Mouse (Mus musculus): Measurements from ENCODE around the gene Tmem245. TPM values are rescaled to one million over a fixed set of nuclear protein-coding genes. Genes with fewer than 3 reads are reported as not detected.

Tmem245 gene
- 2.3 TPM for polyA plus RNA-seq (2017; shearing (Covaris generic))

GRCm38 (mm10) chr4:56946641-56947640 is at the start of gene Tmem245:
TSS of gene Tmem245 (minus strand) at chr4:56947437.

DNA sequence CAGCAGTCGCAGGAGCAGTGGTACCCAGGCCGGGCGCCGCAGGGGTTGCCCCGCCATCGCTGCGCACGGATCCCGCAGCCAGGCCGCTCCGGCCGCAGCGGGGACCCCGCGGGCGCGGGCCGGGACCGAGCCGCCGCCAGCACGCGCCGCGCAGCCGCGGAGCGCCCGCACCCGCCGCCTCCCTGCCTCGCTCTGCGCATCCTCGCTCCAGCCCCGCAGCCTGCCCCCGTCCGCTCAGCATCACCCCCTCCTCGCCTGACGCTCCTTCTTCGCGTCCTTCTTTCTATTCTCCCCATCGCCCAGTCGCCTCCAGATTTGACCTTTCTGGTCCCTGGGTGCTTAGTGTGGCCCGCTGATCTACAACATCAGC is 43.0 kb upstream of the Tmem245 start, which contains the start of gene Frrs1l:
Gene Frrs1l (minus strand): TSS at position 177 of the 370 bp plus-strand sequence.

DNA sequence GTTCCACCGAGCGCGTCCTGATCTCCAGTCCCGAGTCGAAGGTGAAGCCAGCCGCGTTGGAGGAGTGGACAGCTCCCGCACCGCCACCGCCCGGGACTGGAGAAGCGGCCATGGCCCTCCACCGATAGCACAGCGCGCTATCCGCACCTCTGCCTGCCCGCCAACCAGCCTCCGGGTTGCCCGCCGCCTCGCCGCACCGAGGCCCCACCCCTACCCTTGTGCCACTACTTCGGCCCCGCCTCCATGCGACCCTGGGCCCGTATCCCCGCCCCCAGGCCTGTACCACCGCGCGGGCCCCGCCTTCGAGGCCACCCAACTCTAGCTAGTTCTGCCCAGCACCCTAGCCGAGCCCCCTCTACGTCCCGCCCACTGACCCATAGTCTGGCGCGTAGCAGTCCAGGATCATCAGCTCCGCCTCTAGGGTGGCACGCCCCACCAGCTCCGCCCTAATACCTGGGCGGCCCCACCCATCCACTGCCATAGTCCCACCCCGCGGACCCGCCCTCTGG is 82.2 kb downstream of the Tmem245 start, which contains the start of gene Ctnnal1:
Gene Ctnnal1 (minus strand): TSS at position 186 of the 509 bp plus-strand sequence.

Other genes starting within 250 kb of the Tmem245 start
- not detected for gene Gm26657, start 207.4 kb downstream of the Tmem245 start, polyA plus RNA-seq (2017; shearing (Covaris generic))
- not detected for gene Actl7b, start 206.0 kb downstream of the Tmem245 start, polyA plus RNA-seq (2017; shearing (Covaris generic))
- gene Actl7a, start 204.0 kb downstream of the Tmem245 start, polyA plus RNA-seq (2017; shearing (Covaris generic)): not detected
- 45.6 TPM for gene Elp1, start 145.1 kb downstream of the Tmem245 start, polyA plus RNA-seq (2017; shearing (Covaris generic))
- 24.6 TPM for gene Fam206a, start 145.1 kb downstream of the Tmem245 start, polyA plus RNA-seq (2017; shearing (Covaris generic))
- 1.7 TPM for gene Ctnnal1, start 82.2 kb downstream of the Tmem245 start, polyA plus RNA-seq (2017; shearing (Covaris generic))
- not detected for gene Frrs1l, start 43.0 kb upstream of the Tmem245 start, polyA plus RNA-seq (2017; shearing (Covaris generic))
- 0.06 TPM for gene Epb41l4b, start 196.0 kb upstream of the Tmem245 start, polyA plus RNA-seq (2017; shearing (Covaris generic))

Measured in inflammation-experienced regulatory T-cells, adult 16 weeks (primary cell).